Mouse (Mus musculus) left cerebral cortex, adult 8-10 months (tissue): Measurements from ENCODE around the gene Btbd11. TPM values are rescaled to one million over a fixed set of nuclear protein-coding genes. Genes with fewer than 3 reads are reported as not detected.
A peak's percentile ranks its signal among the peaks of the same experiment; 100 is the strongest.

Experiments used
- DNase-seq, 2 experiments: peaks; one replicate each; pipeline ENCODE4 v3.0.0; 2022; ENCODE audit warnings: low spot score in 2 of 2
- total RNA-seq, 4 experiments: library from RNA; stranded (reverse); gene quantifications; 2 replicates each; pipeline ENCODE4 v1.2.4; 2022

Gene Btbd11
- total RNA-seq, 4 experiments from 2014 or later: 21.3 to 31.7 (median 27.6) TPM

DNA sequence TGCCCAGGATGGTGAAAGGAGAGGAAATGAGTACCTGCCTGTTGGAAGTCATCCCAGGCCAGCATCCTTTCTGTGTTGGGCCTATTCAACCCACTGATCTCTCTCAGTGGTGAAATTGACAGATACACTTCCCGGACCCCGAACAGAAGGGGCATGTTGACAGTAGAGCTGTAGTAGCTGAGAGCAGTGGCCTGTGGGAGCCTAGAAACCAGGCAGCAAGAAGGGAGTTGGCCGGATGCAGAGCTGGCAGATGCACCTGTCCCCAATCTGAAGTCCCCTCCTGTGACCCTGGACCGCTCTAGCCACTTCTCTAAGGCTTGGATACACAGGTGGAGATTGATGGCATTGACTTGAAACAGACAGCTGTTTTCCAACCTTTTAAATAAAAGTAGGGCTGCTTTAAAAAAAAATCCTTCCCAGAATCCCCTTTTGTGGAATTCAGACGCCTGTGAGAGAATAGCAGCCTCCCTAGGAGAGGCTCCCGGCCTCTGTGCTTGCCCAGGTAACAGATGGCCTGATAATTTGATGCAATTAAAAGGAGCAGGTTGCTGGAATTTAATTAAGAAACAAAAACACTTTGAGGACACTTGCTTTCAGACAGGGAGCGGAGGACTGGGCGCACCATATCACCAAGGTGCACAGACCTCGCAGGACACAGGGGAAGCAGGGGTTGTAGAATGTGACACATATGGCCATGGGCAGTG, 89.2 kb downstream of the Btbd11 start:
- DNase-seq: no peak

DNA sequence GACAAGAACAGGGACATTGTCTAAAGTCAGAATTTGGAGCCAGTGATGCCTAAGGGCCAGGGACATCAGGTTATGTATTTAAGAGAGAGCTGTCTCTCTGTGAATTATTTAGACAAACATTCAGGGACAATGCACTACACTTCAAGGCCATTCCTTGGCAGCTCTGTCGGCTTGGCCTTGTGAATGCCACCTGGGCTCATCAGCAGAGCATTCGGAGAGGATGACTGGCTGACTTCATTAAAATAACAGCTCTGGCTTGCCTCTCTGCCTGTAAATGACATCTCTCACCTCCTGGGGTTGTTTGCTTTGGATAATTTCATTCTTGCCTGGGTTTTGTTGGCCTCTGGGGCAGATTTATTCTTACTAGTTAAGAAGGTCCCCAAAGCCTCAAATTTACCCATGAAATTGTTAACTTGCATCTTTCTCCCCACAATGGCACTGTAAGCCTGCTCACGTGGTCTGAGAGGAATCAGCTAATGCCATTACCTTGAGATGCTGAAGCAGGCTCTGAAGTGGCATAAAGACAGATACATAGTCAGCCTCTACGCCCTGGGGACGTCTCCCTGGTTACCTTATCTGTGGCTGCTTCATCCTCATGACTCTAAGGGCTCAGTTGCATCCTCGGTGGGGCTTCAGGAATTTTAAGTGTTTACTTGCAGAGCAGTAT, 93.5 kb downstream of the Btbd11 start:
- DNase-seq: no peak

DNA sequence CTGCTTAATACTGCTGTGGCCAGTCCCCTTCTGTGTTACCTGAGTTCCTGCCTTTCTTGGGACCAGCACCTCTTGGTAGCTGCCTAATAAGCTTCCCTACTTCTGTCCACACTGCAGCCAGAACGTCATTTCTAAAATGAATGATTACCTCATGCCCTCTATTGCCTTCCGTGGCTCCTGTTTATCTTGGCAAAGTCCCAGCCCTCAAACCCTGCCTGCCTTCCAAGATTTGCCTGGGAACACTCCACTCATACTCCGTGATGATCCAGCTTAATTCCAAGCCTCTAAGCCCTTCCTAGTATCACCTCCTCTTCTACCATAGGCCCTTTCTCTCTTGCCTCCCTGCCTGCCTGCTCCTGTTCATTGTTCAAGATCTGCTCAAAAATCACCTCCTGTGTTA, 94.5 kb downstream of the Btbd11 start:
- no peak for DNase-seq

DNA sequence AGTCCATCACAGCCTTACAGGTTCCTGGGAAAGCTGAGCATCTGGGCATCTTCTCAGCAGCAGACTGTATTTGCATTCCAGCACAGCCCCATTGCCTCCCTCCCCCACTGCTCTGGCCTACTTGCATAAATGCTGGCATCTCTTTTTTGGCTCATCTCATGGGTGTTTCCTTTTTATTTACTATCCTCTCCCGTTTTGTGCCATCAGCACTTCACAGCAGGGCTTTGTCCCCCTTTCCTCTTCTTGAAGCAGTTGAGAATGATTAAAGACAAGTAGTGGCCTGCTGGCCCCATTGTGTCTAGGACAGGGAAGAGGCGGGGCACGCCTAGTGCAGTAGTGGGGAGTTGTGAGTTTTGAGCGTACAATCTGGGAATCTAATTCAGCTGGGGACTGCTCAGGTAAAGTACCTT, 95.5 kb downstream of the Btbd11 start:
- DNase-seq: peak in 1 of 2 experiments; percentile 25

DNA sequence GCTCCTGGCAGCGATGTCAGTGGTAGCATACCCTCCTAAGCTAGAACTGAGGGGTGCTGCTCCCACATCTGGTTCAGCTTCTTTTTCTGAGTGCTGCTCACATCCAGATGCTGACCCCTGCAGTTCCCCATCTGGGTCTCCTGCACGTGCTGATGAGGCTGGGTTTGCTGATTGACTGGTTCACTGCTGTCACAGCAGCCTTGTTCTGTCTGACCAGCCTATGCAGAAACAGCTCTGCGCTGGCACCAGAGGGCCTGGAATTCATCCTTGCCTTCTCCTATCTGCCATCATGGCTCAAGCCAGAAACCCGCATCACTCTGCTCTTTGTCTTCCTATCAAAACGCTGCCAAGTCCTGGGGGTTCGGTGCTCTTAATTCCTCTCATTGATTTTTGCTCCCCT, 95.9 kb downstream of the Btbd11 start:
- no peak for DNase-seq

DNA sequence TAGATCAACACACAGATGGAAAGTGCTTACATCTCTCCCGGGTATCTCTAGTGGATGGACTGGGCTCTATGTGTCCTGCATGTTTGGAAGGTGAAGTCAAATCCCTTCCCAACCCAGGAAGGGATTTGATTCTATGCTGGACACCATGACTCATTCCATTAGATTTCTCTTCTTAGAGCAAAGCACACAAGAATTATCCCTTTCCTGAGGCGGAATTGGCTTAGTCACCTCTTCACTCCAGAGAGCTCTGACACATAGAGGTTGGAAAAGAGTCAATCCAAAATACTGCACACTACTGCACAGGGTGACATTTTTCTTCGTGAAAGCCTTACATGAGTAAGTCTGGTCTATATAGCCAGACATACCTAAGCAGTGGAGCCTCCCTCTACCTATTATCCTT, 99.8 kb downstream of the Btbd11 start:
- no peak for DNase-seq

DNA sequence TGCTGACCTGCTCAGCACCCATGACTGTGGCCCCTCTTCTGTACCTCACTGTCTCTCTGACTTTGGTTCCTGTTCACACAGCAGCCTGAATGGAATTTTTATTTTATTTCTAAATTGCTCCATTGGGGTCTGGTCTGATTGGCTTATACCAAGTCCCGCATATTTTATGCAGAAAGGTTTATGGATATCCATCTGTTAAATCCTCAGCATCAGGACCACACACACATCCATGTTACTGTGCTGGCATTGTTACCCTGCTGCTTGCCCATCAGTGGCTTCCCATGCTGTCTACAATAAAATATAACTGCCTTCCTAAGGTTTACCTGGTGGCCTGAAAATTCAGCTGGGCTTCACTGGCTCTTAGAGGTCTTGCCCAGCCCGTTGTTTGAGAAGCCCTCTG, 106.0 kb downstream of the Btbd11 start:
- DNase-seq: no peak

DNA sequence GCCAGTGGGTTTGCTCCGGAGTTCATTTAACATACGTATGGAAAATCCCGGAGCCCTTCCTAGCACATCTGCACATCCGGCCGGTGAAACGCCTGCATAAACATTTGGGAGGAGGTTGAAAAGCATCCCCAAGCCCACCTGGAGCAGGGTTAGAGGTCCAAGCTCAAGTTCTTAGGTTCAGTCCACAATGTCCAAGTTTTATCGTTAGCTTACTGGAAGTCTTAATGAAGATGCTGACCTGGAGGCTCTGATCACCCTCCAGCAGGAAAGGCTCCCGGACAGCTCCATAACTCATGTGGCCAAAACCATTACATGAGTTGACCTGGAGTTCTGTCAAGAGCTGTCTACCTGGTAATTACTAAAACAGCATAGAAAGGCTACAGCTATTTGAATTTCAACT, 109.7 kb downstream of the Btbd11 start:
- DNase-seq: no peak

DNA sequence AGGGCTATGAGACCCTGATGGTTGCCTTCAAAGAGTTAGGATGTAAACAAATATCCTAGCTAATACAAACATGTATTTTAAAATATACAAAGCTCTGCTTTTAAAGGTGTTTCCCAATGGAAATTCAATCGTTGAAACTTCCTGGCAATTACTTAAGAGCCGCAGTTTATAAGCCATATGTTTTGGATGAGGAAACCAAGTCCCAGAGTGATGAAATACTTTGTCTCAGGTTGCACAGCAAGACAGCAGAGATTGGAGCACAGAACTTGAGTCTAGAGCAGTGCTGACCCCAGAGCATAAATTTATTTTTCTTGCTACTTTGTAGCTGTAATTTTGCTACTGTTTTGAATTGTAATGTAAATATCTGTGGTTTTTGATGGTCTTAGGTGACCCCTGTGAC, 110.4 kb downstream of the Btbd11 start:
- no peak for DNase-seq

DNA sequence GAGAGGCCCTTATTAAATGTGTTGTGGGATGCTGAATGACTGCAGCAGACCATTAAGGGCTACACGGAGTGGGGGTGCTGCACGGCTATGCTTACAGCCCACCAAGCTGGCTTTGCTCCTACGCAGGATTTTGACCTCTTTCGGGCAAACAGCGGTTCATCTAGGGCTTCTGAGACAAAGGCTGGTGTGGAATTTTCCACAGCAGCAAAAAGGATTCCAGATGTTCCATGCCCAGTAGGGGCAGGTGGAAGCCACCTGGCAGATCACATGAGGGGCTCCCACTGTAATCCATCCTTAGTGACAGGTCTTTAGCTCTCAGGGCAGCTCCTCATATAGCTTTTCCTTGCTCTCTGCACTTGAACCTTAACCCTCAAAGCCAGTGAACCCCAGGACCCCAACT, 111.3 kb downstream of the Btbd11 start:
- no peak for DNase-seq

DNA sequence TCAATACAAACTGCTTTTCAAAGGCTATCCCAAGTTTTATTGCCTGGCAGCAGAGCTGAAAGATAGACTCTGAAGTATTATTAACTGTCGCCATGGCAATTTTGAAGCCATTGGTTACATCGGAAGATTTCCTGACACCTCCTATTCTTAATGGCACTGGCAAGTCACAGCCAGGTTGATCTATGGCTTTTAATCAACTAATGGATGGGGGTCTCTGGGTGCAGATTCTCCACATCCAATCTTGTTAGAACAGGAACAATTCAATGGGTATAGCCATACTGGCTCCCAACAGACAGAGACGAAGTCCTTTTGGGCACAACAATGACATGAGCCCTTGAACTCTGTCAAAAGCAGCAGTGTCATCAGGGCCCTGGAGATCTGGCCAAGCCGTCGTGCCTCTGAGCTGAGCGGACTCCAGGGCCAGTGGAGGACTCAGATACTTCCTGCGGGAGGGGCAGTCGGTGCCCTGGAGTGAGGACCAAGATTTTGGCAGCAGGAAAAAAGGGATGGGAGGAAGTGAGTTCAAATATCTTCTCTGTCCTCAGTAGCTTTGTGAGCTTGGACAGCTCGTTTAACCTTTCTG, 114.0 kb downstream of the Btbd11 start:
- DNase-seq: no peak

DNA sequence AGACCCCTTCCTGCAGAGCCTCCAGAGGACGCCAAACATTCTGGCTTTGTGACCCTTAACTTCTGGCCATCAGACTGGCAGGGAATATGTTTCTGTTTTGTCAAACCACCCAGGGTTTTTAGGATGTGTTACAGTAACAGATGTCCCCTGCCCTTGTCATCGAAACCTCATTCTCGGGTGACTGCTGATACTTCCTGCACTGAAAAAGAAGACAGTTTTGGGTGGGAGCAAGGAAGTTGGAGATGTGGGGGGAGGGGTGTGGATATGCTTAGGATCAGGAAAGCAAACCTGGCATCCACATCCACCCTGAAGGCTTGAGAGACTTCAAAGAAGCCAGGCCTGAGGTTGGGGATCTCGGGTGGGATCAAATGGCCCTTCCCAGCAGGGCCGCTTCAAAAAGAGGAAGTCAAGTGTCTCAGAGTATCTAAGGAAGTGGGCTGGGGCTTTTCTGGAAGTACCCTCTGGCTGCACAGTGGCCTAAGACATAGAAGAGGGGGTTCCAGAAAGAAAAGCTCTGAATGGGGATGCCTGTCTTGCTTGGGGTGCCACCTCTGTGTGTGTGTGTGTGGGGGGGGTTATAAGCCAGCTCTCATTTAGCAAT, 115.5 kb downstream of the Btbd11 start:
- no peak for DNase-seq

DNA sequence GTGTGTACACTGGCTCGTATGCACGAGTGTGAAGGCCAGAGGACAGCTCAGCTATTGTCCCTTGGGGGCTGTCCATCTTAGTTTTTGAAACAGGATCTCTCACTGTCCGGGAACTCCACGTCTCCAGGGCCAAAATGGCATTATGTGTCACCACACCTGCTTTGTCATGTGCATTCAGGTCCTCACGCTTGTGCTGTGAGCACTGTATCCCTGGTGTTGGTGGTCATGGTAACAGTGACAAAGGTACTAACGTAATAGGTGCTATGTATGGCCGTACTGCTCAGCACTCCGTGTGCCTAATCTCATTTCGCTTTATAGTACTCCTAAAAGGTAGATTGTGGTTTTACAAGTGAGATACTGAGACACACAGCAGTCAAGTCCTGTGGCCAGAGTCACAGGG, 116.0 kb downstream of the Btbd11 start:
- DNase-seq: no peak

DNA sequence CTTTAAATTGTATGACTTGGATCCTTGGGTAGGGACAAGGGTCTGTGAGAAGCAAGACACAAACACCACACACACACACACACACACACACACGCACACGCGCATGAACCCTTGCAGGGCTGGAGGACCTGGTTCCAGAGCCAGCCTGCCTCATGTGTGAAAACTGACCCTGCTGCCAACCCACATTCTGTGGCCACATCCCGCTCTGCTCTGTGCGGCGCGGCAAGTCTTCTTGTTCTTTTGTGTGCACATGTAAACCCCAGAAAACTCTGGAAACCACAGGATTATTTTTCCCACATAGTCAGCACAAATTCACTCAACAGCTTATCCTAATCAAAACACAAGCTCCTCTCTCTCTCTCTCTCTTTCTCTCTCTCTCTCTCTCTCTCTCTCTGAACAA, 116.8 kb downstream of the Btbd11 start:
- DNase-seq: no peak

DNA sequence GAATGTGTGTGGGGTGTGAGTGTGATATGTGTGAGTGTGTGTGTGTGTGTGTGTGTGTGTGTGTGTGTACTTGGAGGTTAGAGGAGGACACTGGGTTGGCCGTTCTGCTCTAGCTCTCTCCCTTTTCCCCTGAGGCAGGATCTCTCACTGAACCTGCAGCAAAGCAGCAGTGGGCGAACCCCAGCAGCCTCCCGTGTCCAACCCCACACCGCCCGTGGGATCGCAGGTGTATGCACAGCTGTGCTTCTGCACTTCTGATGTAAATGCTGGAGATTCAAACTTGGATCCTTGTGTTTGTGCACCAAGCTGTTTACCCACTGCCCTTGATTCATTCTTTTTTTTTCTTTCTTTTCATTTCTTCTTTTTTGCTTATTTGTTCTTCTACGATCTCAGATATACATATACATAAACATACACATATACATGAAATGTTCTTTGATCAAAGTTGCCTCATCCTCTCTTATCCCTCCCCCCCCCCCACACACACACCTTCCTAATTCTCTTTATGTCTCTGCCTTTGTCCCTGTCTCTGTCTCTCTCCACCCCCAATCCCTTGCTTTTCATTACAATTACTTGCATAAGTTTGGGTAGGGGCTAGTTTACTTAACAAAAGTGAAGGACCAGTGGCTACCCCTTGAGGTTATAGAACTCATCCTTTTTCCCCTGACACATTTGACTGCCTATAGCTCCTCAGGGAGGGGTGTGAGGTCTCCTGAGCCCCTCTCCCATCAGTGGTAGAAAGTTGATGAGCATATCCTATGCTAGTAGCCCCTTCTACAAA, 120.8 kb downstream of the Btbd11 start:
- no peak for DNase-seq

DNA sequence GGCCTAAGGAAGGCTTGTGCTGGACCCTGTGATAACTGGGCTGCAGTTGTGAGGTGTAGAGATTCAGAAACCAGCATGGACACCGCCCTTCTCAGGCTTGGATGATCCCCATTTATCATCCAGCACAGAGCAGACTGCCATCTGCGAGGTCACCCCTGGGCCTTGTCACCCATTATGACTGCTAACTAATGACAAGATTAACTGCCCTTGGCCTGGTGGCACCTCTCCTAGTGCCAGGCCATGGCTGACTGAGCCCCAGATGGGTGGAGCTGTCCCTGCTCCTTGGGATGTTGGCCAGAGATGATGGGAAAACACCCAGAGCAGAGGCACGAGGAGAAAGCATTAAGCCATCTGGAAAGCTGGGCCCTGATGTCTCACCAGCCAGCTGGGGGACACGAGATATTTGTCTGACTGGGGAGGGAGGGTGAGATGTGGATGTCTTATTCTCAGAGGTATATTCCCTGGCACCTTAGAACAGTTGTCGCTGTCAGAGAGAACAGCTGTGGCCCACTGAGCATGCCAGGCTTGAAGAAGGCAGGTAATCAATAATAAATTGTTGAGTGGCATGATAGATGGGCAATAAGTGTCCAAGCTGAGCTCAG, 121.7 kb downstream of the Btbd11 start:
- DNase-seq: no peak

DNA sequence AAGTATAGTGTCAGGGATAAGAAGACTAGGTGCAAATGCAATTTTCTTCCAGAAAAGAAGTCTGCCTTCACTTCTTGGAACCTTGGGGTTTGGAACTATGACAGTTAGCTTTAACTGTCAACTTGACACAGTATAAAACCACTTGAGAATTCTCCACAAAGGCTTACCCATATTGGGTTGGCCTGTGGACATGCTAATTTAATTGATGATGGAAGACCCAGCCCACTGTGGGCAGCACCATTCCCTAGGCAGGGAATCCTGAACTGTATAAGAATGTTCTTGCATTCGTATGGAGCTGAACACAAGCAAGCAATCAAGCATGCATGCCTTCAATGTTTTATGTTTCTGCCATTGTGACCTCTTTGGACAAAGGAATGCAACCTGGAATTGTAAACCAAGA, 122.4 kb downstream of the Btbd11 start:
- no peak for DNase-seq

DNA sequence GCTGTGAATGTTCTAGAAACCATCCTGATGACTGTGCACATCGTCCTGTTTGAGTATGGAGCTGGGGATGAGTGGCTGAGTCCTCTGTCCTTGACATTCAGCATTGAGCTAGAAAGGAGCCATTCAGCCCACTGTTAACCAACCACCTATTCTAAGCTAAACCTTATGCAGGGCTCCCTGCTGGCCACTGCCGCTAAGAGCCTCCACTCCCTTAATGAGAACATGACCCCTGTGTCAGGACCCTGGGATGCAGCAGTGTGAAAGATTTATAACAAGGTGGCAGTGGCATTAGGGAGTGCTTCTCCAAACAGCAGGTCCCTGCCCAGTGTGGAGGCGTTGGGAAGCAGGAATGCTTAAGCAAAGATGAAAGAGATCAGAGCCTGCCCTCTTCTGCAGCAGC, 123.7 kb downstream of the Btbd11 start:
- DNase-seq: no peak

DNA sequence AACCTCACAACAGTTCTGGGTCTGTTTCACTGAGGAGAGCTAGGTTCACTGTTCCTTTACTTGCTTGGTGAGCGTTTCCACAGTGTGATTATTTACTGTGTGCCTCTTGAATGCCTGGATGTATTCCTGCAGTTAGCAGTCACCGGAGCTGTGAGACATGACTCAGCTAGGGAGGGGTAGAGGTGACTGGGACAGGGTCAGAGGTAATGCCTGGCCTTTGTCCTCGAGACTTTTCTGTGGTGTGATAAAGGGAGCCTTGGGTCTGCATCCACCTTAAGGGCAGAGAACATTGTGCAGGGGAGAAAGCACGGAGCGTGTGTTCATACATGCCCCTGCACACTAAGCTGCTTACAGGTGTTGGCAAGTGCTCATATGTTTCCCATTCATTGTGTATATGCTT, 126.2 kb downstream of the Btbd11 start:
- no peak for DNase-seq

DNA sequence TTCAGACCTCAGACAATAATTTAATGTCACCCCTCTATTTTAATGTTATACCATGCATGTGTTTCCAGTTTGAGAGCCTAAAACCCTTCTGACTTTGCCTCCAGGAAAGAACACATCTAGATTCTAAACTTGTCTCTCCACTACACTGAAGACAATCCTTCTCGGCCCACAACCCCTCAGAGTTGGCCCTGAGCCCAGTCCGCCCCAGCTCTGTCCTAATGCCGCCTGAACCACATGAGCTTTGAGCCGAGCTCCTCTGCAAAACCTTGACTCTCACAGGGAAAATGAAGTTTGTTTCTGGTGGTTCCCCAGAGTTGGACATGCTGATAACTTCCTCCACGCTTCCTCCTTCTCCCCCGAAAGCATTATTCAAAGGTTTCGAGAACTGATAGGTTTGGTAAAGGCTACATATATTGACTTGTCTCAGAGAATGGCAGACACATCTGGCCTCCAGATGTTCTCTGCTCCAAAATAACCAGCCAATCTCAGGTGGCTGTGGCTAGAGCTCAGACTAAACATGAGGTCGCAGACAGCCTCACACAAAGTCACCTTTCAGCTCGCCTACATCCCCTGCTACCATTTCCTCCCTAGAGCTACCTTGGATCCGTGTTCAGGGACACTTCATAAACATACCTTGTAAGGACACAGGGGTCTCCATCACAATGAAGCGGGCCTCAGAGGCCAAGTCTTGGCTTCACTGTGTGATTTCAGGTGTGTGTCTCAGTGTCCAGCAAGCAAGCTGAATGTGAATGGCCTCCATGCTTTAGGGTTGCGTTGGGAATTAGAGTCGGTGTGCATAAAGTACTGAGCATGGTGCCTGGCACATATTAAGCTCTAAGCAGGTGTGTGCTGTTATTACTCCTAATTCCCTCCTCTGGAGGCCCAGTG, 130.9 kb downstream of the Btbd11 start:
- no peak for DNase-seq

DNA sequence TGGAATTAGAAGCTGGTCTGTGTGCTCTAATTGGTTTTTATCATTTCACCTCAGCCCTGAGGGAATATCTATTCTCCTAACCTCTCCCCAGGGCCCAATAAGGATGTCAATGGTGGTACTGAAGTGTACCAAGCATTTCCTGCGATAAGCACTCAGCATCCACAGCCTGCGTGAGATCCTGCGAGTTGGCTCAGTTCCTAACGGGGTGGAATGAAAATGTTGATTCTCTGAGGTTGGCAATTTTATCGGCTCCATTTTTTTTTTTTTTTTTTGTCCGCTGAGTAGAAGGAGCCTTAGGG, 131.4 kb downstream of the Btbd11 start:
- no peak for DNase-seq
